Mouse (Mus musculus): ENCODE data around the gene Traf3ip1. TPM values are rescaled to one million over a fixed set of nuclear protein-coding genes. Genes with fewer than 3 reads are reported as not detected.

The Traf3ip1 gene
- polyA plus RNA-seq, 1 experiment from 2014 or later: 7.7 TPM

- Histone ChIP-seq H3K27ac (ENCODE audit: low read depth, low read length) (no peak overlapping the region), H3K9me3 (ENCODE audit: control insufficient read depth, low read length) (no peaks in the 10 kb centered on the region), H3K27me3 (ENCODE audit: control insufficient read depth, insufficient read depth, low read length) (no peaks in the 10 kb centered on the region), H3K9ac (ENCODE audit: low read depth, low read length) (no peak overlapping the region), H3K4me2 (replicated peaks; ENCODE audit: low read depth, low read length) (no peak overlapping the region), H3K4me3 (ENCODE audit: low read depth, low read length) (no peak overlapping the region), H3K36me3 (ENCODE audit: control insufficient read depth, insufficient read depth, low read length) (no peaks in the 10 kb centered on the region), H3K4me1 (replicated peaks; ENCODE audit: control insufficient read depth, insufficient read depth, low read length) (no peaks in the 10 kb centered on the region)
- no peak for ATAC-seq (ENCODE audit: low FRiP score)
- DNase-seq (ENCODE audit: low spot score): no peak
- WGBS: 86% methylated on average over 7 of the region's 7 CpGs
Measured at GRCm38 (mm10) chr1:91482616-91483211, 11.7 kb upstream of the Traf3ip1 start.

- ATAC-seq (ENCODE audit: low FRiP score) (0 out of 2 replicates have a peak, but pooled peaks have one; percentile 56), DNase-seq (ENCODE audit: low spot score) (peak; percentile 86)
- no peaks in the 10 kb centered on the region for H3K4me1 ChIP-seq (replicated peaks; ENCODE audit: control insufficient read depth, insufficient read depth, low read length)
- no peak overlapping the region for H3K4me2 ChIP-seq (replicated peaks; ENCODE audit: low read depth, low read length)
- H3K9ac ChIP-seq (ENCODE audit: low read depth, low read length): no peak overlapping the region
- no peaks in the 10 kb centered on the region for H3K36me3 ChIP-seq (ENCODE audit: control insufficient read depth, insufficient read depth, low read length)
- H3K4me3 ChIP-seq (ENCODE audit: low read depth, low read length): no peak overlapping the region
- no peaks in the 10 kb centered on the region for H3K9me3 ChIP-seq (ENCODE audit: control insufficient read depth, low read length)
- 49% methylated on average over 10 of the region's 10 CpGs for WGBS
- no peak overlapping the region for H3K27ac ChIP-seq (ENCODE audit: low read depth, low read length)
- H3K27me3 ChIP-seq (ENCODE audit: control insufficient read depth, insufficient read depth, low read length): no peaks in the 10 kb centered on the region
Measured at GRCm38 (mm10) chr1:91483304-91484010, 11.0 kb upstream of the Traf3ip1 start.

DNA sequence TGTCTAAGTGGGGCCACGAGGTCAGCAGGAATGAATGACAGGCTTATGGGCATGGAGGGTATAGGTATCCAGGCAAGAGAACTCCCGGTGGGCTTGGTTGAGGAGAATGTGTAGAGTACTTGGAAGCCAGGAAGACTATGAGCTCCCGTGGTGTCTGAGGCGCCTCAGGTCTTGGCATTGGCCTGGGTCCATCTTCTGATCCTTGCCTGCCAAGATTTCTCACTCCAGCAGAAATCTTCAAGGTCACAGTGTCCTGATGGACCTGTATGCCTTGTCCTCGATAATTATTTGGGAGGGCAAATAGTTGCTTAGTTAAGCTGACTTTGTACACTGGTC is 10.5 kb upstream of the Traf3ip1 start:
- Histone ChIP-seq H3K9ac (ENCODE audit: low read depth, low read length) (no peak overlapping the region), H3K36me3 (ENCODE audit: control insufficient read depth, insufficient read depth, low read length) (no peaks in the 10 kb centered on the region), H3K4me1 (replicated peaks; ENCODE audit: control insufficient read depth, insufficient read depth, low read length) (no peaks in the 10 kb centered on the region), H3K4me3 (ENCODE audit: low read depth, low read length) (no peak overlapping the region), H3K4me2 (replicated peaks; ENCODE audit: low read depth, low read length) (no peak overlapping the region), H3K27me3 (ENCODE audit: control insufficient read depth, insufficient read depth, low read length) (no peaks in the 10 kb centered on the region), H3K27ac (ENCODE audit: low read depth, low read length) (no peak overlapping the region), H3K9me3 (ENCODE audit: control insufficient read depth, low read length) (no peaks in the 10 kb centered on the region)
- WGBS: 80% methylated on average over 5 of the region's 5 CpGs
- ATAC-seq (ENCODE audit: low FRiP score) (no peak), DNase-seq (ENCODE audit: low spot score) (no peak)

- 78% methylated on average over 3 of the region's 3 CpGs for WGBS
- Histone ChIP-seq H3K4me3 (ENCODE audit: low read depth, low read length) (no peak overlapping the region), H3K36me3 (ENCODE audit: control insufficient read depth, insufficient read depth, low read length) (no peaks in the 10 kb centered on the region), H3K27me3 (ENCODE audit: control insufficient read depth, insufficient read depth, low read length) (no peaks in the 10 kb centered on the region), H3K9me3 (ENCODE audit: control insufficient read depth, low read length) (no peaks in the 10 kb centered on the region), H3K4me2 (replicated peaks; ENCODE audit: low read depth, low read length) (no peak overlapping the region), H3K27ac (ENCODE audit: low read depth, low read length) (no peak overlapping the region), H3K9ac (ENCODE audit: low read depth, low read length) (no peak overlapping the region), H3K4me1 (replicated peaks; ENCODE audit: control insufficient read depth, insufficient read depth, low read length) (no peaks in the 10 kb centered on the region)
- ATAC-seq (ENCODE audit: low FRiP score) (no peak), DNase-seq (ENCODE audit: low spot score) (no peak)
Measured at GRCm38 (mm10) chr1:91485422-91485821, 9.0 kb upstream of the Traf3ip1 start.

- no peak for ATAC-seq (ENCODE audit: low FRiP score)
- H3K36me3 ChIP-seq (ENCODE audit: control insufficient read depth, insufficient read depth, low read length): no peaks in the 10 kb centered on the region
- no peaks in the 10 kb centered on the region for H3K9me3 ChIP-seq (ENCODE audit: control insufficient read depth, low read length)
- H3K4me3 ChIP-seq (ENCODE audit: low read depth, low read length): no peak overlapping the region
- DNase-seq (ENCODE audit: low spot score): no peak
- H3K4me2 ChIP-seq (replicated peaks; ENCODE audit: low read depth, low read length): no peak overlapping the region
- H3K27me3 ChIP-seq (ENCODE audit: control insufficient read depth, insufficient read depth, low read length): no peaks in the 10 kb centered on the region
- no peak overlapping the region for H3K27ac ChIP-seq (ENCODE audit: low read depth, low read length)
- H3K9ac ChIP-seq (ENCODE audit: low read depth, low read length): no peak overlapping the region
- WGBS: 87% methylated on average over 3 of the region's 3 CpGs
- no peaks in the 10 kb centered on the region for H3K4me1 ChIP-seq (replicated peaks; ENCODE audit: control insufficient read depth, insufficient read depth, low read length)
Measured at GRCm38 (mm10) chr1:91486165-91486564, 8.3 kb upstream of the Traf3ip1 start.

- H3K36me3 ChIP-seq (ENCODE audit: control insufficient read depth, insufficient read depth, low read length): no peaks in the 10 kb centered on the region
- H3K27me3 ChIP-seq (ENCODE audit: control insufficient read depth, insufficient read depth, low read length): no peaks in the 10 kb centered on the region
- H3K27ac ChIP-seq (ENCODE audit: low read depth, low read length): no peak overlapping the region
- no peak for DNase-seq (ENCODE audit: low spot score)
- peaks cover 3% of the 10 kb centered on the region; the same call in 1 of the 2 replicates for H3K4me1 ChIP-seq (replicated peaks; ENCODE audit: control insufficient read depth, insufficient read depth, low read length)
- no peaks in the 10 kb centered on the region for H3K9me3 ChIP-seq (ENCODE audit: control insufficient read depth, low read length)
- H3K4me3 ChIP-seq (ENCODE audit: low read depth, low read length): no peak overlapping the region
- H3K4me2 ChIP-seq (replicated peaks; ENCODE audit: low read depth, low read length): no peak overlapping the region
- no peak overlapping the region for H3K9ac ChIP-seq (ENCODE audit: low read depth, low read length)
- ATAC-seq (ENCODE audit: low FRiP score): no peak
- WGBS: 79% methylated on average over 1 of the region's 1 CpGs
Measured at GRCm38 (mm10) chr1:91490322-91490721, 4.1 kb upstream of the Traf3ip1 start.

- Histone ChIP-seq H3K4me2 (replicated peaks; ENCODE audit: low read depth, low read length) (no peak overlapping the region), H3K27me3 (ENCODE audit: control insufficient read depth, insufficient read depth, low read length) (no peaks in the 10 kb centered on the region), H3K4me3 (ENCODE audit: low read depth, low read length) (no peak overlapping the region), H3K27ac (ENCODE audit: low read depth, low read length) (no peak overlapping the region), H3K9ac (ENCODE audit: low read depth, low read length) (no peak overlapping the region), H3K9me3 (ENCODE audit: control insufficient read depth, low read length) (no peaks in the 10 kb centered on the region), H3K36me3 (ENCODE audit: control insufficient read depth, insufficient read depth, low read length) (no peaks in the 10 kb centered on the region), H3K4me1 (replicated peaks; ENCODE audit: control insufficient read depth, insufficient read depth, low read length) (peaks cover 4% of the 10 kb centered on the region; the same call in 1 of the 2 replicates)
- 27% methylated on average over 2 of the region's 2 CpGs for WGBS
- ATAC-seq (ENCODE audit: low FRiP score) (no peak), DNase-seq (ENCODE audit: low spot score) (no peak)
Measured at GRCm38 (mm10) chr1:91492740-91493139, 1.7 kb upstream of the Traf3ip1 start.

- Histone ChIP-seq H3K27ac (ENCODE audit: low read depth, low read length) (no peak overlapping the region), H3K4me2 (replicated peaks; ENCODE audit: low read depth, low read length) (peak overlapping the region; percentile 24; the same call in 1 of the 2 replicates), H3K9ac (ENCODE audit: low read depth, low read length) (peak overlapping the region; percentile 16; the same call in 1 of the 2 replicates), H3K27me3 (ENCODE audit: control insufficient read depth, insufficient read depth, low read length) (no peaks in the 10 kb centered on the region), H3K4me1 (replicated peaks; ENCODE audit: control insufficient read depth, insufficient read depth, low read length) (peaks cover 4% of the 10 kb centered on the region; the same call in 1 of the 2 replicates), H3K9me3 (ENCODE audit: control insufficient read depth, low read length) (no peaks in the 10 kb centered on the region), H3K36me3 (ENCODE audit: control insufficient read depth, insufficient read depth, low read length) (no peaks in the 10 kb centered on the region), H3K4me3 (ENCODE audit: low read depth, low read length) (peak overlapping the region; percentile 98; the same call in 1 of the 2 replicates)
- no peak for DNase-seq (ENCODE audit: low spot score)
- 55% methylated on average over 3 of the region's 3 CpGs for WGBS
- peak; percentile 41 for ATAC-seq (ENCODE audit: low FRiP score)
Measured at GRCm38 (mm10) chr1:91493938-91494337, 509 bp upstream of the Traf3ip1 start.

- ATAC-seq (ENCODE audit: low FRiP score): no peak
- H3K27ac ChIP-seq (ENCODE audit: low read depth, low read length): no peak overlapping the region
- H3K4me1 ChIP-seq (replicated peaks; ENCODE audit: control insufficient read depth, insufficient read depth, low read length): peaks cover 4% of the 10 kb centered on the region; the same call in 1 of the 2 replicates
Measured at GRCm38 (mm10) chr1:91495321-91495720, 874 bp downstream of the Traf3ip1 start.

More at GRCm38 (mm10) chr1:91495321-91495720, 874 bp downstream of the Traf3ip1 start:
- peak overlapping the region; percentile 98 for H3K4me3 ChIP-seq (ENCODE audit: low read depth, low read length)
- 52% methylated on average over 5 of the region's 5 CpGs for WGBS
- H3K9me3 ChIP-seq (ENCODE audit: control insufficient read depth, low read length): no peaks in the 10 kb centered on the region
- peak overlapping the region; percentile 86 for H3K4me2 ChIP-seq (replicated peaks; ENCODE audit: low read depth, low read length)
- H3K27me3 ChIP-seq (ENCODE audit: control insufficient read depth, insufficient read depth, low read length): no peaks in the 10 kb centered on the region
- peak overlapping the region; percentile 81 for H3K9ac ChIP-seq (ENCODE audit: low read depth, low read length)
- no peak for DNase-seq (ENCODE audit: low spot score)
- no peaks in the 10 kb centered on the region for H3K36me3 ChIP-seq (ENCODE audit: control insufficient read depth, insufficient read depth, low read length)

All from hindbrain, embryonic 11.5 days (tissue).